Mouse (Mus musculus): ENCODE data around the gene Ints14. TPM values are rescaled to one million over a fixed set of nuclear protein-coding genes. Genes with fewer than 3 reads are reported as not detected.

Gene Ints14
- total and polyA plus RNA-seq, 2 experiments from 2014 or later, result 26.2 to 34.6 TPM

DNA sequence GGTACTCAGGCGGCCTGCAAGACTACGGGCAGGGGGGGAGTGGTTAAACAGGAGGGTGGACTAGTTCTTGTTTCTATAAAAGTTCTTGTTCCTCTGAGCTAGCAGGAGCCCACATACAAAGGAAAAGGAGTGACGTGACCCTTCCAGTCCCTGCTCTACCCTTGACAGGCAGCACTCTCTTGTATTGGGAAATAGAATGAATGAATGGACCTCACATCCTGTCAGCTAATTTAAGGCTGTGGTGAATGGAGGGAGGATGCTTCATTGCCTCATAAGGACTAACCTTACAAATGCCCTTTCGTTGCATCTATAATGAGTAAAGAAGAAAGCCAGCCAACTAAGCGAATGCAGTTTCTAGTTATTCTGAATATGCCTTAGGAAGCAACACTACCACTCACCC is 34.9 kb upstream of the Ints14 start:
- ATAC-seq (ENCODE audit: insufficient read depth, low read depth) (no peak), DNase-seq (ENCODE audit: low spot score) (no peak)
- H3K4me2 ChIP-seq (ENCODE audit: low read depth, low read length), result no peak overlapping the region
- no peaks in the 10 kb centered on the region for H3K9me3 ChIP-seq (replicated peaks; ENCODE audit: control insufficient read depth, low read length)
- H3K4me1 ChIP-seq (ENCODE audit: control insufficient read depth, insufficient read depth), result peaks cover 30% of the 10 kb centered on the region
- H3K9ac ChIP-seq (replicated peaks; ENCODE audit: low read depth, low read length), result no peak overlapping the region
- no peaks in the 10 kb centered on the region for H3K36me3 ChIP-seq (replicated peaks; ENCODE audit: control insufficient read depth, insufficient read depth, low read length)
- H3K27me3 ChIP-seq (ENCODE audit: control insufficient read depth, insufficient read depth, low read length), result no peaks in the 10 kb centered on the region
- no peak overlapping the region for H3K4me3 ChIP-seq (ENCODE audit: low read depth, low read length)
- TF ChIP-seq CTCF (IDR thresholded peaks at IDR 0.05; ENCODE audit: low read depth) (no peak), EP300 (IDR thresholded peaks at IDR 0.05; ENCODE audit: low read depth) (no peak)
- WGBS, result 68% methylated on average over 5 of the region's 5 CpGs
- H3K27ac ChIP-seq (ENCODE audit: low read depth), result peak overlapping the region; percentile 85

DNA sequence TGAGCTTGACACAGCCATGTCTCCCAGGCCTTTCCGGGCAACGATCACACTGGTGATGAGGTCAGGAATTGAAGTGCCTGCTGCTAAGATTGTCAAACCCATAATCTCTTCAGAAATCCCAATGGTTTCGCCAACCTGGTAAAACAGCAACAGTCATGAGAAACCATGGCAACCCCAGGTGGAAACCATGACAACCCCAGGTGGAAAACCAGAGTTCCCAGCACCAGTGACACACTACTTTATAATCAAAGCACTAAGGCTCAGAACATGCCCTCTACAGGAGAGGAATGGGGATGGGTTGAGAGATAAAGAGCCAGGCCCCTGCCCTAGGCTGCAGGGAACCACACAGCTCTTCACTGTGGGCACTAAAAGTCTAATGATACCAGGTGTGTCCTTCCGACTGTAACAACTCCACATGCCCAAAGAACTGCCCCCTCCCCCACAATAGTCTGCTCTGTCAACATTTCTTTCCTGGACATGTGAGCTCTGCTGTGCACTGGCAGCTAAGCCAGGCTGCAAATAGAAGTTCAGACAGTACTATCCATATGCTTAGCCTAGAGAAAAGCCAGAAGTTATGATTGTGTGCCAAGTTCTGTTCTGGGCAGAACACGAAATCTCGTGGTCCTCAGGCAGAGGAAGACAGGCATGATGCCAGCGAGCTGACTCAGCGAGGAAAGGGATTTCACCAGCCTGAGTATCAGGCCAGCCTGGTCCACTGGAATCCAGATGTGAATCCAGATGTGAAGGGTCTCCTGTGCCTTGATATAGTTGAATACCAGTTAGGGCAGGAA is 34.3 kb upstream of the Ints14 start:
- Histone ChIP-seq H3K4me3 (ENCODE audit: low read depth, low read length) (no peak overlapping the region), H3K4me2 (ENCODE audit: low read depth, low read length) (no peak overlapping the region), H3K27ac (ENCODE audit: low read depth) (peak overlapping the region; percentile 85), H3K9ac (replicated peaks; ENCODE audit: low read depth, low read length) (no peak overlapping the region), H3K4me1 (ENCODE audit: control insufficient read depth, insufficient read depth) (peaks cover 36% of the 10 kb centered on the region), H3K36me3 (replicated peaks; ENCODE audit: control insufficient read depth, insufficient read depth, low read length) (no peaks in the 10 kb centered on the region), H3K9me3 (replicated peaks; ENCODE audit: control insufficient read depth, low read length) (no peaks in the 10 kb centered on the region), H3K27me3 (ENCODE audit: control insufficient read depth, insufficient read depth, low read length) (no peaks in the 10 kb centered on the region)
- ATAC-seq (ENCODE audit: insufficient read depth, low read depth) (peak; percentile 97), DNase-seq (ENCODE audit: low spot score) (peak; percentile 96)
- TF ChIP-seq EP300 (IDR thresholded peaks at IDR 0.05; ENCODE audit: low read depth) (peak; percentile 96), CTCF (IDR thresholded peaks at IDR 0.05; ENCODE audit: low read depth) (no peak)
- WGBS, result 26% methylated on average over 8 of the region's 8 CpGs

DNA sequence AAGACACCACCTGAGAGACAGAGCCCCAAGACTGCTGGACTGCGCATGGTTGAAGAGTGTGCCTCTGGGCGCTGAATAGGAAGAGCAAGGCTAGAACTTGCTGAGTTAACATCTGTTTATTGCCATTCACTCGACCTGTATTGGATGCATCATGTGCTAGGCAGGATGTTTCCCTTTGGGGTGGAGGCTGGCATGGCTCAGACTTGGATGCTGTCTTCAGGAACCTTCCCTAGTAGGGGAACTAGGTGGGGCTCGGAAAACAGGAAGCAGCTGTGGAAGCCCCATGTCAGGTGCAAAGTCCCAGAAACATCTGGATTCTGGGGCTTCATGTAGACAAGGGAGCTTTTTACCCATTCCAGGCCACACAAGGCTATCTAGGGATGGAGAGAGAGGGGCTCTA is 30.4 kb upstream of the Ints14 start:
- ATAC-seq (ENCODE audit: insufficient read depth, low read depth), result no peak
- no peak overlapping the region for H3K27ac ChIP-seq (ENCODE audit: low read depth)
- no peak overlapping the region for H3K9ac ChIP-seq (replicated peaks; ENCODE audit: low read depth, low read length)
- H3K4me3 ChIP-seq (ENCODE audit: low read depth, low read length), result no peak overlapping the region
- TF ChIP-seq CTCF (IDR thresholded peaks at IDR 0.05; ENCODE audit: low read depth) (no peak), EP300 (IDR thresholded peaks at IDR 0.05; ENCODE audit: low read depth) (no peak)
- H3K4me2 ChIP-seq (ENCODE audit: low read depth, low read length), result no peak overlapping the region
- WGBS, result 75% methylated on average over 4 of the region's 4 CpGs
- no peaks in the 10 kb centered on the region for H3K9me3 ChIP-seq (replicated peaks; ENCODE audit: control insufficient read depth, low read length)
- peaks cover 72% of the 10 kb centered on the region for H3K4me1 ChIP-seq (ENCODE audit: control insufficient read depth, insufficient read depth)
- no peaks in the 10 kb centered on the region for H3K27me3 ChIP-seq (ENCODE audit: control insufficient read depth, insufficient read depth, low read length)
- no peak for DNase-seq (ENCODE audit: low spot score)
- no peaks in the 10 kb centered on the region for H3K36me3 ChIP-seq (replicated peaks; ENCODE audit: control insufficient read depth, insufficient read depth, low read length)

DNA sequence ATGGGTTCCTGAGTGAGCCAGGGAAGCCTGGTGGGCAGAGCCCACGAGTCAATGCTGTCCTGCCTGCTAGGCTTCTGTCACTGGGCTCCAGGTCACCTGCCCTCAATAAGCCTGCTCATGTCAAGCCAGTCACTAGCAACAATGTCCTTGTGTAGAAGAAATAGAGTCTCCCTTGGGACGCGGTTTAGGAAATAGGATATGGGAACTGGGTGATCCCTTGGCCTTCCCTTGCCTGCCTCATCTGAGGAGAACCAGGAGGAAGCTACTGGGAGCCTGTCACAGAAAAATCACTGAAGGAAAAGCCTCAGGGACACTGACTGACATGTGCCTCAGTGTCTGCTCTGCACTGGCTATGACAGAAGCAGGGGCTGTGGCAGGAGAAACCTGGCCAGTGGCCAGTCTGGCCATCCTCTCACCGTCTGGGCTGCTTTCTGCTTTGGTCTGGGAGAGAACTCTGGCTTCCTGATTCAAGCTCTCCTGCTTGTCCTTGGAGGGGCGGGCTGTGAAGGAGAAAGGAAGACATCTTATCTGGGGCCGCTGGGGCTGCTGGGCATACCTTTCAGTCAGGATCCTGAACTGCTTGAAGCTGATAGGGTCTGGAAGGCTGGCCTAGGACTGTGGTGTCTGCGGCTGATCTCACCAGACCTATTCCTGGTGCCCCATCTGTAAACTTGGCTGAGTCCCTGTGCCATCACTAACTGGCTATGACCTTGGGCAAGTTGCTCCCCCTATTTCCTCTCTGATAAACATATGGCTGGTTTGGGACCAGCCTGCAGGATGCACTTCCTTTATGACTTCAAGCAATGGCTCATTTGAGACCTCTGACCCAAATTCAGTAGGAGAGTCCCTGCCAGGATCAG is 28.7 kb upstream of the Ints14 start:
- Histone ChIP-seq H3K4me1 (ENCODE audit: control insufficient read depth, insufficient read depth) (peaks cover 58% of the 10 kb centered on the region), H3K4me2 (ENCODE audit: low read depth, low read length) (no peak overlapping the region), H3K4me3 (ENCODE audit: low read depth, low read length) (no peak overlapping the region), H3K9me3 (replicated peaks; ENCODE audit: control insufficient read depth, low read length) (no peaks in the 10 kb centered on the region), H3K27ac (ENCODE audit: low read depth) (peak overlapping the region; percentile 70), H3K27me3 (ENCODE audit: control insufficient read depth, insufficient read depth, low read length) (no peaks in the 10 kb centered on the region), H3K9ac (replicated peaks; ENCODE audit: low read depth, low read length) (no peak overlapping the region), H3K36me3 (replicated peaks; ENCODE audit: control insufficient read depth, insufficient read depth, low read length) (no peaks in the 10 kb centered on the region)
- WGBS, result 33% methylated on average over 6 of the region's 7 CpGs
- no peak for DNase-seq (ENCODE audit: low spot score)
- ATAC-seq (ENCODE audit: insufficient read depth, low read depth), result no peak
- 0 out of 2 replicates have a peak, but pooled peaks have one; percentile 40 for TF ChIP-seq EP300 (IDR thresholded peaks at IDR 0.05; ENCODE audit: low read depth)
- no peak for TF ChIP-seq CTCF (IDR thresholded peaks at IDR 0.05; ENCODE audit: low read depth)

DNA sequence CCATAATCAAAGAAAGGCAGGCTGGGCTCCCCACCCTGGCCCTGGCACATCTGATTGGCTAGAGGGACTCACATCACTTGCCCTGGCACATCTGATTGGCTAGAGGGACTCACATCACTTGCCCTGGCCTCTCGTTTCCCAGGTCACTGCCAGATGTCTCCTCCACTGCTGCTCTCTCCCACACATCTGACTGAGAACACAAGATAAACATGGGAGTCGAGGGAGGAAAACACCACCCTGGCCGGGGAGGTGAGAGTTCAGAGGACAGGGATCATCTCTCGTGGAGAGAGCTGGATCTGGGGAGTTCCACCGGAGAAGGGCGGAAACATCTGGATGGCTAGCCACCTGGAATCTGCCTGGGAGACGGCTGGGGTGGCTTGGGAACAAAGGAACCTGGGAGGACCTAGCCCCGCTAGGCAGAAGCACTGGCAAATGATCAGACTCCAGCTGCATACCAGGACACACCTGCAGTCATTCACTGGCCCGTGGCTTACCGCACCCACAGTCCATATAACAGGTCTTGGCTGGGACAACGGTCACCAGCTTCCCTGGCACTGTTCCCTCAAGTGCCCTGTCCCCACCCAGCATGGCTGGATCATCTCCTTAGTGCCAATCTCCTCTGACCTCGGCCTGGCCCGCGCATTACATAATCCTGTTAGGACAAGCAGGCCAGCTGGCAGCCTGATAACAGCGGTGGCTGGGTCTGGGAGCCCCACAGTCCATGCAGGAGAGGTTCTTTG is 26.5 kb upstream of the Ints14 start:
- Histone ChIP-seq H3K9me3 (replicated peaks; ENCODE audit: control insufficient read depth, low read length) (no peaks in the 10 kb centered on the region), H3K9ac (replicated peaks; ENCODE audit: low read depth, low read length) (no peak overlapping the region), H3K27me3 (ENCODE audit: control insufficient read depth, insufficient read depth, low read length) (no peaks in the 10 kb centered on the region), H3K4me1 (ENCODE audit: control insufficient read depth, insufficient read depth) (peaks cover 48% of the 10 kb centered on the region), H3K27ac (ENCODE audit: low read depth) (peak overlapping the region; percentile 70), H3K4me2 (ENCODE audit: low read depth, low read length) (no peak overlapping the region), H3K4me3 (ENCODE audit: low read depth, low read length) (no peak overlapping the region), H3K36me3 (replicated peaks; ENCODE audit: control insufficient read depth, insufficient read depth, low read length) (no peaks in the 10 kb centered on the region)
- ATAC-seq (ENCODE audit: insufficient read depth, low read depth) (peak; percentile 69), DNase-seq (ENCODE audit: low spot score) (peak; percentile 68)
- TF ChIP-seq EP300 (IDR thresholded peaks at IDR 0.05; ENCODE audit: low read depth) (peak; percentile 79), CTCF (IDR thresholded peaks at IDR 0.05; ENCODE audit: low read depth) (no peak)
- 18% methylated on average over 15 of the region's 15 CpGs for WGBS

Measured in heart, postnatal 0 days (tissue).